ENCODE assay signal across 28 mouse cellular contexts in the genomic region with DNA sequence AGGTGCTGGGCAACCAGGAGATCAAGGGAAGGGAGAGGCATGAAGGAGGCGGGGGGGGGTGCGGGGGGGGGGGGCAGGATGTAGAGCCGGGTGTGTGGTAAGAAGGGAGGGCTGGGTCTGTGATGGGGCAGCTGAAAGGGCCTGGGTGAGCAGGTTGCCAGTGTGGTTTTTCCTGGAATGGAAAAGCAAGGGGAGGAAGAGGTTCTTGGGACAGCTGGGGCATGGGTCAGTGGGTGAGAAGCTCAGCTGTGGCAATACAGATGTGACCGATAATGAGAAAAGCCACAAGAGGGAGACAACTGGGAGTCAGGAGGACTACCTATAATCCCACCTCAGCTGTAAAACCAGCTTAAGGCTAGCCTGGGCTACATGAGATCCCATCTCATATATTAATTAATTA. TPM values are rescaled to one million over a fixed set of nuclear protein-coding genes. Genes with fewer than 3 reads are reported as not detected.
DNase-seq lines count a peak whose midpoint lies in the region; ATAC-seq and TF ChIP-seq lines count a peak whose summit lies in the region.
"Had no signal": no experiment of that assay in that cellular context is flagged by ENCODE, and none has a peak within 500 bp of the region (broad histone marks: within the 10 kb centered on the region; RNA-seq: fewer than 3 reads in every experiment).

No protein-coding gene starts in this region.

- no peaks in the 10 kb centered on the region for H3K79me2 ChIP-seq in myocyte (ENCODE audit: control insufficient read depth, insufficient read depth)

- no peak for TF ChIP-seq POLR2A in myocyte (IDR thresholded peaks at IDR 0.05; ENCODE audit: insufficient read length, low read depth)

- TF ChIP-seq EP300 in lung, postnatal 0 days (IDR thresholded peaks at IDR 0.05), result no peak

- no peaks in the 10 kb centered on the region for H3K4me1 ChIP-seq in intestine, postnatal 0 days (replicated peaks; ENCODE audit: control insufficient read depth, insufficient read depth, low read length)
- no peaks in the 10 kb centered on the region for H3K4me1 ChIP-seq in intestine, embryonic 15.5 days (replicated peaks)
- peaks cover 6% of the 10 kb centered on the region; the same call in 1 of the 2 replicates for H3K4me1 ChIP-seq in lung, postnatal 0 days (ENCODE audit: insufficient read depth, low read depth, low read length)
- no peaks in the 10 kb centered on the region for H3K4me1 ChIP-seq in forebrain, embryonic 15.5 days
- H3K4me1 ChIP-seq: embryonic facial prominence, embryonic 10.5 days; embryonic facial prominence, embryonic 15.5 days; forebrain, embryonic 12.5 days; heart, embryonic 15.5 days had no signal

- H3K9me3 ChIP-seq in intestine, postnatal 0 days (ENCODE audit: control insufficient read depth), result no peaks in the 10 kb centered on the region
- H3K9me3 ChIP-seq in intestine, embryonic 15.5 days, result no peaks in the 10 kb centered on the region
- no peaks in the 10 kb centered on the region for H3K9me3 ChIP-seq in lung, postnatal 0 days (ENCODE audit: low read length)
- no peaks in the 10 kb centered on the region for H3K9me3 ChIP-seq in forebrain, embryonic 15.5 days
- H3K9me3 ChIP-seq: embryonic facial prominence, embryonic 10.5 days; embryonic facial prominence, embryonic 15.5 days; forebrain, embryonic 12.5 days; G1E; heart, embryonic 10.5 days; heart, embryonic 15.5 days; lung, embryonic 15.5 days had no signal

- WGBS in intestine, postnatal 0 days, result 49% methylated on average over 2 of the region's 4 CpGs
- 55% methylated on average over 1 of the region's 4 CpGs for WGBS in intestine, embryonic 15.5 days
- WGBS in lung, postnatal 0 days, result 32% methylated on average over 2 of the region's 4 CpGs
- WGBS in forebrain, embryonic 15.5 days, result 72% methylated on average over 1 of the region's 4 CpGs

- peak; percentile 21; the same call in 1 of the 2 replicates for TF ChIP-seq CTCF in intestine, postnatal 0 days (IDR thresholded peaks at IDR 0.05; ENCODE audit: low read depth)
- no peak for TF ChIP-seq CTCF in lung, postnatal 0 days (IDR thresholded peaks at IDR 0.05)

- H3K36me3 ChIP-seq in intestine, postnatal 0 days (ENCODE audit: control insufficient read depth, insufficient read depth), result no peaks in the 10 kb centered on the region
- H3K36me3 ChIP-seq in intestine, embryonic 15.5 days, result no peaks in the 10 kb centered on the region
- no peaks in the 10 kb centered on the region for H3K36me3 ChIP-seq in lung, postnatal 0 days (ENCODE audit: insufficient read depth, low read length)
- no peaks in the 10 kb centered on the region for H3K36me3 ChIP-seq in myocyte (ENCODE audit: control insufficient read depth, insufficient read depth)
- no peaks in the 10 kb centered on the region for H3K36me3 ChIP-seq in forebrain, embryonic 15.5 days
- H3K36me3 ChIP-seq: embryonic facial prominence, embryonic 10.5 days; embryonic facial prominence, embryonic 15.5 days; forebrain, embryonic 12.5 days; G1E; heart, embryonic 10.5 days; heart, embryonic 15.5 days; lung, embryonic 15.5 days had no signal

- H3K4me3 ChIP-seq in intestine, postnatal 0 days (ENCODE audit: low read depth, low read length), result no peak overlapping the region
- no peak overlapping the region for H3K4me3 ChIP-seq in intestine, embryonic 15.5 days (replicated peaks)
- no peak overlapping the region for H3K4me3 ChIP-seq in lung, postnatal 0 days (ENCODE audit: low read depth, low read length)
- H3K4me3 ChIP-seq in myocyte, result no peak overlapping the region
- H3K4me3 ChIP-seq in forebrain, embryonic 15.5 days, result no peak overlapping the region
- H3K4me3 ChIP-seq: embryonic facial prominence, embryonic 10.5 days; embryonic facial prominence, embryonic 15.5 days; forebrain, embryonic 12.5 days; heart, embryonic 10.5 days; heart, embryonic 15.5 days; lung, embryonic 15.5 days had no signal

- H3ac ChIP-seq in myocyte (ENCODE audit: control insufficient read depth, insufficient read length), result no peak overlapping the region

- H3K27me3 ChIP-seq in intestine, postnatal 0 days (replicated peaks; ENCODE audit: control insufficient read depth, insufficient read depth, low read length), result no peaks in the 10 kb centered on the region
- H3K27me3 ChIP-seq in intestine, embryonic 15.5 days (replicated peaks), result no peaks in the 10 kb centered on the region
- no peaks in the 10 kb centered on the region for H3K27me3 ChIP-seq in lung, postnatal 0 days (replicated peaks; ENCODE audit: insufficient read depth, low read length)
- H3K27me3 ChIP-seq in myocyte (ENCODE audit: control insufficient read depth, insufficient read depth, insufficient read length), result no peaks in the 10 kb centered on the region
- H3K27me3 ChIP-seq in forebrain, embryonic 15.5 days, result no peaks in the 10 kb centered on the region
- H3K27me3 ChIP-seq: embryonic facial prominence, embryonic 15.5 days; forebrain, embryonic 12.5 days; heart, embryonic 15.5 days; lung, embryonic 15.5 days had no signal

- no peak overlapping the region for H3K9ac ChIP-seq in intestine, postnatal 0 days (ENCODE audit: low read depth, low read length)
- no peak overlapping the region for H3K9ac ChIP-seq in intestine, embryonic 15.5 days
- H3K9ac ChIP-seq in lung, postnatal 0 days (replicated peaks; ENCODE audit: low read depth), result no peak overlapping the region
- no peak overlapping the region for H3K9ac ChIP-seq in forebrain, embryonic 15.5 days (replicated peaks)
- H3K9ac ChIP-seq: embryonic facial prominence, embryonic 15.5 days; forebrain, embryonic 12.5 days; heart, embryonic 15.5 days; lung, embryonic 15.5 days had no signal

- no peak overlapping the region for H3K27ac ChIP-seq in intestine, postnatal 0 days (ENCODE audit: low read depth, low read length)
- H3K27ac ChIP-seq in intestine, embryonic 15.5 days, result no peak overlapping the region
- no peak overlapping the region for H3K27ac ChIP-seq in lung, postnatal 0 days (ENCODE audit: low read length)
- H3K27ac ChIP-seq in forebrain, embryonic 15.5 days (replicated peaks), result no peak overlapping the region
- H3K27ac ChIP-seq: embryonic facial prominence, embryonic 10.5 days; embryonic facial prominence, embryonic 15.5 days; forebrain, embryonic 12.5 days; heart, embryonic 10.5 days; heart, embryonic 15.5 days; lung, embryonic 15.5 days had no signal

- DNase-seq in lung, postnatal 0 days (ENCODE audit: low spot score), result no peak
- no peak for DNase-seq in lung, postnatal 4 days
- no peak for DNase-seq in left cerebral cortex, postnatal 4 days
- DNase-seq: adrenal gland, postnatal 25 days; cerebellum, adult 18-20 months; cerebellum, postnatal 10 days; gastrocnemius, postnatal 14 days; kidney, postnatal 14 days; layer of hippocampus, adult 9-11 months; midbrain, embryonic 14.5 days; thymus, adult 2 months; thymus, postnatal 36 days had no signal

- intact Hi-C loops in left cerebral cortex, postnatal 4 days (cut with DNase I), result no loop called here

- H3K4me2 ChIP-seq in intestine, postnatal 0 days (replicated peaks; ENCODE audit: low read depth), result no peak overlapping the region
- no peak overlapping the region for H3K4me2 ChIP-seq in intestine, embryonic 15.5 days (replicated peaks)
- no peak overlapping the region for H3K4me2 ChIP-seq in lung, postnatal 0 days (replicated peaks; ENCODE audit: low read depth, low read length)
- H3K4me2 ChIP-seq in myocyte (ENCODE audit: low read depth), result no peak overlapping the region
- no peak overlapping the region for H3K4me2 ChIP-seq in forebrain, embryonic 15.5 days (replicated peaks)
- H3K4me2 ChIP-seq: embryonic facial prominence, embryonic 15.5 days; forebrain, embryonic 12.5 days; heart, embryonic 15.5 days; lung, embryonic 15.5 days had no signal

- no peak for ATAC-seq in intestine, postnatal 0 days
- no peak for ATAC-seq in intestine, embryonic 15.5 days
- peak; percentile 13; the same call in 1 of the 2 replicates for ATAC-seq in lung, postnatal 0 days
- peak; percentile 46 for ATAC-seq in inflammation-experienced regulatory T-cells, adult 6 months
- no peak for ATAC-seq in forebrain, embryonic 15.5 days (replicated peaks)
- ATAC-seq: hindbrain, embryonic 16.5 days; intestine, embryonic 16.5 days had no signal

RNA-seq across cellular contexts. Expression of a gene that starts 2.0 kb away (rescaled TPM):
- polyA plus RNA-seq in intestine, postnatal 0 days (2015; fragmentation: Nextera tagmentation; extraction: Ambion mirVana), result 0.16 and 0.26 TPM in 2 replicates
- 0.13 and 0.23 TPM in 2 replicates for polyA plus RNA-seq in intestine, embryonic 15.5 days (2015; fragmentation: Nextera tagmentation; extraction: Ambion mirVana)
- 0.94 and 1.1 TPM in 2 replicates for polyA plus RNA-seq in lung, postnatal 0 days (2015; fragmentation: Nextera tagmentation; extraction: Ambion mirVana)
- polyA plus RNA-seq in inflammation-experienced regulatory T-cells, adult 6 months (2017; shearing (Covaris generic)), result under 1 TPM in 1 of 3 experiments, not detected in 2; 0.23 TPM
- not detected for polyA plus RNA-seq in myocyte (2012; fragmentation: generic; extraction: Trizol)
- polyA plus RNA-seq in forebrain, embryonic 15.5 days (2015; fragmentation: Nextera tagmentation; extraction: Ambion mirVana), result 0.06 TPM in 1 of 2 replicates, not detected in the other
- total RNA-seq in left cerebral cortex, postnatal 4 days (2021), result under 1 TPM; 0.14 to 0.30 TPM
- polyA plus RNA-seq: forebrain, embryonic 12.5 days; limb, embryonic 11.5 days; midbrain, embryonic 14.5 days; neural tube, embryonic 11.5 days had no signal

RNA-seq across cellular contexts. Expression of a gene that starts 13.4 kb away (rescaled TPM):
- polyA plus RNA-seq in intestine, postnatal 0 days (2015; fragmentation: Nextera tagmentation; extraction: Ambion mirVana), result 2.1 TPM in 2 replicates
- 2.4 TPM in 2 replicates for polyA plus RNA-seq in intestine, embryonic 15.5 days (2015; fragmentation: Nextera tagmentation; extraction: Ambion mirVana)
- 11.8 and 13.3 TPM in 2 replicates for polyA plus RNA-seq in lung, postnatal 0 days (2015; fragmentation: Nextera tagmentation; extraction: Ambion mirVana)
- polyA plus RNA-seq in inflammation-experienced regulatory T-cells, adult 6 months (2017; shearing (Covaris generic)), result under 1 TPM in 1 of 3 experiments, not detected in 2; 0.21 TPM
- polyA plus RNA-seq in myocyte (2012; fragmentation: generic; extraction: Trizol), result not detected
- polyA plus RNA-seq in forebrain, embryonic 15.5 days (2015; fragmentation: Nextera tagmentation; extraction: Ambion mirVana), result 1.1 and 1.3 TPM in 2 replicates
- 1 to 10 TPM in 1 of 2 experiments, under 1 TPM in 1; 0.97 to 1.8 TPM for total RNA-seq in left cerebral cortex, postnatal 4 days (2021)
- polyA plus RNA-seq: G1E had no signal

RNA-seq across cellular contexts. Expression of a gene that starts 24.1 kb away (rescaled TPM):
- 7.3 and 9.0 TPM in 2 replicates for polyA plus RNA-seq in intestine, postnatal 0 days (2015; fragmentation: Nextera tagmentation; extraction: Ambion mirVana)
- polyA plus RNA-seq in intestine, embryonic 15.5 days (2015; fragmentation: Nextera tagmentation; extraction: Ambion mirVana), result 21.8 and 34.2 TPM in 2 replicates
- 7.8 and 8.5 TPM in 2 replicates for polyA plus RNA-seq in lung, postnatal 0 days (2015; fragmentation: Nextera tagmentation; extraction: Ambion mirVana)
- 10 to 100 TPM in 2 of 3 experiments, 1 to 10 TPM in 1; 8.3 to 12.4 (median 11.4) TPM for polyA plus RNA-seq in inflammation-experienced regulatory T-cells, adult 6 months (2017; shearing (Covaris generic))
- polyA plus RNA-seq in myocyte (2012; fragmentation: generic; extraction: Trizol), result 9.0 TPM
- polyA plus RNA-seq in forebrain, embryonic 15.5 days (2015; fragmentation: Nextera tagmentation; extraction: Ambion mirVana), result 15.3 and 17.4 TPM in 2 replicates
- 10 to 100 TPM; 12.2 to 13.4 TPM for total RNA-seq in left cerebral cortex, postnatal 4 days (2021)

RNA-seq across cellular contexts. Expression of a gene that starts 27.5 kb away (rescaled TPM):
- 24.1 and 24.8 TPM in 2 replicates for polyA plus RNA-seq in intestine, postnatal 0 days (2015; fragmentation: Nextera tagmentation; extraction: Ambion mirVana)
- polyA plus RNA-seq in intestine, embryonic 15.5 days (2015; fragmentation: Nextera tagmentation; extraction: Ambion mirVana), result 16.4 and 16.6 TPM in 2 replicates
- polyA plus RNA-seq in lung, postnatal 0 days (2015; fragmentation: Nextera tagmentation; extraction: Ambion mirVana), result 18.9 and 20.1 TPM in 2 replicates
- 1 to 10 TPM in 2 of 3 experiments, under 1 TPM in 1; 0.96 to 2.4 (median 2.3) TPM for polyA plus RNA-seq in inflammation-experienced regulatory T-cells, adult 6 months (2017; shearing (Covaris generic))
- polyA plus RNA-seq in myocyte (2012; fragmentation: generic; extraction: Trizol), result 12.1 TPM
- polyA plus RNA-seq in forebrain, embryonic 15.5 days (2015; fragmentation: Nextera tagmentation; extraction: Ambion mirVana), result 27.0 and 27.5 TPM in 2 replicates
- total RNA-seq in left cerebral cortex, postnatal 4 days (2021), result 10 to 100 TPM; 42.8 to 46.5 TPM

RNA-seq across cellular contexts. Expression of a gene that starts 40.6 kb away (rescaled TPM):
- 14.2 and 14.8 TPM in 2 replicates for polyA plus RNA-seq in intestine, postnatal 0 days (2015; fragmentation: Nextera tagmentation; extraction: Ambion mirVana)
- polyA plus RNA-seq in intestine, embryonic 15.5 days (2015; fragmentation: Nextera tagmentation; extraction: Ambion mirVana), result 23.3 and 24.7 TPM in 2 replicates
- polyA plus RNA-seq in lung, postnatal 0 days (2015; fragmentation: Nextera tagmentation; extraction: Ambion mirVana), result 15.9 and 18.3 TPM in 2 replicates
- polyA plus RNA-seq in inflammation-experienced regulatory T-cells, adult 6 months (2017; shearing (Covaris generic)), result 10 to 100 TPM; 10.6 to 16.3 (median 11.5) TPM
- 48.4 TPM for polyA plus RNA-seq in myocyte (2012; fragmentation: generic; extraction: Trizol)
- polyA plus RNA-seq in forebrain, embryonic 15.5 days (2015; fragmentation: Nextera tagmentation; extraction: Ambion mirVana), result 31.1 and 35.5 TPM in 2 replicates
- 10 to 100 TPM; 86.2 to 91.5 TPM for total RNA-seq in left cerebral cortex, postnatal 4 days (2021)

Comparison
In these comparisons a context has a peak if more than half of its experiments do, and no peak if none do; other contexts are left out.
1. ATAC-seq: peak in lung, postnatal 0 days (single experiment) and inflammation-experienced regulatory T-cells, adult 6 months (single experiment); none in intestine, postnatal 0 days (single experiment), intestine, embryonic 15.5 days (single experiment) and forebrain, embryonic 15.5 days (single experiment).